Mouse (Mus musculus) retina, postnatal 1 day (tissue): Measurements from ENCODE around the gene Capn12.

Experiments used
- DNase-seq: peaks from one replicate; pipeline ENCODE4 v3.0.0-alpha.2; 2012

Capn12 gene

GRCm38 (mm10) chr7:28881199-28881598 is at the start of gene Capn12:
Gene Capn12 (plus strand): TSS chr7:28881422.
- DNase-seq = no peak

GRCm38 (mm10) chr7:28832137-28832536 is 49.1 kb upstream of the Capn12 start:
- DNase-seq = no peak

GRCm38 (mm10) chr7:28833723-28834347 is 47.4 kb upstream of the Capn12 start, which contains the start of gene Lgals4:
Gene Lgals4 (plus strand): TSS chr7:28833854.
- DNase-seq = no peak

GRCm38 (mm10) chr7:28836936-28837335 is 44.3 kb upstream of the Capn12 start:
- DNase-seq = no peak

GRCm38 (mm10) chr7:28838331-28838730 is 42.9 kb upstream of the Capn12 start:
- DNase-seq = no peak

GRCm38 (mm10) chr7:28847273-28847672 is 33.9 kb upstream of the Capn12 start:
- no peak for DNase-seq

- no peak for DNase-seq
Measured at GRCm38 (mm10) chr7:28849700-28850236, 31.5 kb upstream of the Capn12 start.

GRCm38 (mm10) chr7:28850642-28851041 is 30.6 kb upstream of the Capn12 start:
- no peak for DNase-seq

GRCm38 (mm10) chr7:28859953-28860352 is 21.3 kb upstream of the Capn12 start:
- DNase-seq = no peak

GRCm38 (mm10) chr7:28860898-28861297 is 20.3 kb upstream of the Capn12 start:
- DNase-seq = no peak

- no peak for DNase-seq
Measured at GRCm38 (mm10) chr7:28862817-28863499, 18.3 kb upstream of the Capn12 start.

- no peak for DNase-seq
Measured at GRCm38 (mm10) chr7:28863540-28863939, 17.7 kb upstream of the Capn12 start, which contains the start of gene Lgals7. Gene Lgals7 (plus strand): TSS chr7:28863853.

GRCm38 (mm10) chr7:28864288-28864750 is 16.9 kb upstream of the Capn12 start:
- DNase-seq = peak; percentile 38

- DNase-seq = peak; percentile 68
Measured at GRCm38 (mm10) chr7:28865481-28866300, 15.5 kb upstream of the Capn12 start.

GRCm38 (mm10) chr7:28866769-28867507 is 14.3 kb upstream of the Capn12 start:
- DNase-seq = no peak

- DNase-seq = peak; percentile 85
Measured at GRCm38 (mm10) chr7:28867508-28868340, 13.5 kb upstream of the Capn12 start.

GRCm38 (mm10) chr7:28870901-28871664 is 10.1 kb upstream of the Capn12 start:
- DNase-seq = no peak

- no peak for DNase-seq
Measured at GRCm38 (mm10) chr7:28874565-28874964, 6.7 kb upstream of the Capn12 start.

GRCm38 (mm10) chr7:28876099-28876498 is 5.1 kb upstream of the Capn12 start:
- DNase-seq = no peak

GRCm38 (mm10) chr7:28877155-28877554 is 4.1 kb upstream of the Capn12 start:
- DNase-seq = no peak

GRCm38 (mm10) chr7:28877856-28878255 is 3.4 kb upstream of the Capn12 start:
- no peak for DNase-seq
